Mouse (Mus musculus) cerebellum, postnatal 4 days (tissue): ENCODE data around the gene Atp2b1.

Experiments
- DNase-seq, 2 experiments: peaks; one replicate each; pipeline ENCODE4 v3.0.0; 2022; ENCODE audit warnings: low spot score in 2 of 2, mixed read lengths in 1 of 2

Atp2b1 gene

GRCm38 (mm10) chr10:99029844-99030243, 115.6 kb downstream of the Atp2b1 start:
- DNase-seq = no peak

- no peak for DNase-seq
These were observed 119.9 kb downstream of the Atp2b1 start for GRCm38 (mm10) chr10:99033830-99034828.

DNA sequence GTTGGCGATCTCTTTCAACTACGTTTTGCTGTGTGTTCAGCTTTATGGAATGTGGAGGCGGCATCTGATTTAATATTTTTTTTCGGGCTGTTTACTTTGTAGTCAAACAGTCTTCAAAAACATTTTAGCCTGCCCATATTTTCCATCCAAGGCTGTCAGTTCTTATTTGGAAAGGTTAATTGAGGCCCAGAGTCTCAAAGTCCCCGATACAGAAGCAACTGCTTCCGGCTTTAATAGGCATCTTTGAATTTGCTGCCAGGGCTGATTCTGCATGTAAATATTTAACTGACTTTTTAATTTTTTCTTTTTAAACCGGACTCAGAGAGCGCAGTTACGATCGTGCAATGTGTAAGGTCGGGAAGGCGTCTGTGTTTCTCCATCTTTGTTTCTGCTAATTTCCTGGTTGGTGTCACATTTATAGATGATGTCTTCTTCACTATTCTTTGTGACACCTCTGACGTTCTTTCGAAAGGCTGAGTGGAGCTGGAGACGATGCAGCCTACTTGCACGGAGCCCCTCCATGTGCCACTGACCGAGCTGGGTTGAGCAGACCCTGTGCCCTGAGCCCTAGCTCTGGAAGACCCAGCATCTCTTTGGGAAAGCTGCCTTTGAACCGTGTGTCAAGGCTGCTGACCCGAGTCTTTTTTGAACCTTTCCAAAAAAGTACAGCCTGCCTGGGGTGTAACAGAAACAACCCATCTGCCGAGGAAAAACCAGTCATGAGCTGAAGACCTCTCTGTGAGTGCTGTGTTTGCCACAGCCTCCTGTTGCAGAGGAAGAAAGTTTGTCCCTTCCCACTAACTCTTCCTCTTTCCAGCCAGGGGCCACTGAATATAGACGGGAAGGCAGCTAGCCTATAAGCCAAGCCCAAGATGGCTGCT, 123.2 kb downstream of the Atp2b1 start:
- DNase-seq = no peak

DNA sequence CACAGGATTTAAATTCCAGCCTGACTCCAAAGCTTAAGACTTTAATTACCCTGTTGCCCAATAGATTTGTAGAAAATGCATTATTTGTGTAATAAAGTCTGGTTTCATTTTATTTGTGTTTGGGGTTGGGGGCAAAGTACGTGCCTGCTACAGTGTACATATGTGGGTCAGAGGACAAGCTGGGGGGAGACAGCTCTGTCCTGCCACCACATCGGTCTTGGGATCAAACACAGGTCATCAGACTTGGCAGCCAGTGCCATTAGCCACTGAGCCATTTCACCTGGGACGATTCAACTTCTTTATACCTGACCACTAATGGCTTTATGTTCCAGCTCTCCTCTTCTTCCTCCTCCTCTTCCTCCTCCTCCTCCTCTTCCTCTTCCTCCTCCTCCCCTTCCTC, 124.7 kb downstream of the Atp2b1 start:
- DNase-seq = no peak

DNA sequence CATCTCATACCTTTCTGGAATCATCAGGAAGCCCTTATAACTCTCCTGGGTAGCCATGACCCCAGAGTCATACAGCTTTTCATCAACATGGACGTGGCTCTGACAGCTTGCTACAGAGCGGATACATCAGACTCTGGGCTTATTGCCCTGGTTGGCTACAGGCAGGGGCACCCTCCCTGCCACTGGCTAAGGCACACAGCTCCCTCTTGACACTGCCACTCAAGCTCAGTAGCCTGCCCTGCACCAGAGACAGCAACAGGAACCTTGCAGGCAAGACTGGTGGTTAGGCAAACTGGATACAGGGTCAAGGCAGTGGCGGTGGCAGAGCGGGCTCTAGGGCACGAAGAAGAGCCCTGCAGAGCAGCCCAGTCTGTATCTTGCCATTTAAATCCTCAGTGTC, 126.0 kb downstream of the Atp2b1 start:
- DNase-seq = no peak

DNA sequence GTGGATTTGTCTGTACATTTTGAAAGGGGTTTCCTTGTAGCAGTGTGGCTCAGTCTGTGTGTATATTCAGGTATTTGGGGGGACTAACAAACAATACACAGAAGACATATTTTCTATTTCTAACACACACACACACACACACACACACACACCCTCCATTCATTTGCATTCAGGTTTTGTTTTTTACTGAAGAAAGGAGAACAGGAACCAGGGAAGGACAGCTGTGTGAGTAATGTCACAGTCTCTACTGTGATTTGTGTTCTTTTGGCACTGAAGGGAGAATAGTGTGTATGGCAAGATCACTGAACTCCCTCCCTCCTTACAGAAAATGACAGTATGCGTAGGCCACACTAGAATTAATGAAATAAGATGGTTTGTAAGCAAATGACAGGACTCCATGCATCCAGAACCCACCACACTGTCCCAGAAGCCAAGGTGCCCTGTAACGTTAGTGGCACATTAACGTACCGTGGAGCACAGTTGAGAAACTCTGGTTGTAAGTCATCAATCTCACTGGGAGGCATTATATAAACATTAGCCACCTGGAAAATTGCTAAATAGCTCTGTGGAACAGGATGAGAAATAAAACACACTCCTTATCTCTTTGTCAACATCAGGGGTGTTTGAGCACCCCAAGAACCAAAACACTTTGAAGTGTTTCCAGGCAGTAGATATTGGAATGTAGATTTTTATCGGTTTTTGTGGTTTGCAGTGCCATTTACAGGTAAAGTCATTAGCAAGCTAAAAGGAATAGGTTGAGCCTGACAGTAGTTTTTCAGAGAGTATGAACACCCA, 132.7 kb downstream of the Atp2b1 start:
- DNase-seq = no peak

- DNase-seq = no peak
These were observed 133.3 kb downstream of the Atp2b1 start for GRCm38 (mm10) chr10:99047551-99047940.

DNA sequence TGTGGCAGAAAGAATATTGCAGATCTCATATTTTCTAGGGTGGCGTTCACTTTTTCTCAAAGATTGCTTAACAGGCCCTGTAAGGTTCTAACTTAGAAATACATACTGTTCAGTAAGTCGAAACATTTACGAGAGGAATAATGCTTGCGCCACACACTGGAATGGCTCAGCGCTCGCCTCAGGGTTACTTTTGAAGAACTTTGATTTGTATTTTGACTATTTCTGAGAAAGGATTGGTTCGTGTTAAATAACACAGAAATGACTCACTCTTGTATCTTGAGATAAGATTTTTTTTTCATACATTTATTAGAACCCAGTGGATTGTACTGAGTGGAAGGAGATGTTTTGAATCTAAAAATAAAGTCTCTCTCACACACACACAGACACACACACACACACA, 135.9 kb downstream of the Atp2b1 start:
- DNase-seq = no peak

GRCm38 (mm10) chr10:99053111-99053510, 138.9 kb downstream of the Atp2b1 start:
- no peak for DNase-seq

DNA sequence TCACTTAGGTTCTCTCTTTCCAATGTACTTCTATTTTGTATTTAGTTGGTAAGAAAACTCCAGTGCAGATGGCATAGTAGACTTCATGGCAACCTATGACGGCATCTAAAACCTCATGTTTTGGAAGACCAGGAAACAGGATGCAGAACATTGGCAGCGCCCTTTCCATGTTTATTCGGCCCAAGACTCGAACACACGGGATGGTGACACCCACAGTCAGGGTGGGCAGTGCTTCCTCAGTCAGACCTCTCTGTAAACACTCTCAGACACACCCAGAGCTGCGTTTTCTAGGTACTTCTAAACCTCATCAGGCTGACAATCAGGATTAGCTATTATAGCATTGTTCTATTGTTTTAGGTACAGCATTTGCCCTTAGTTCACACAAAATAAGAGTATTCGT, 146.4 kb downstream of the Atp2b1 start:
- DNase-seq = no peak

DNA sequence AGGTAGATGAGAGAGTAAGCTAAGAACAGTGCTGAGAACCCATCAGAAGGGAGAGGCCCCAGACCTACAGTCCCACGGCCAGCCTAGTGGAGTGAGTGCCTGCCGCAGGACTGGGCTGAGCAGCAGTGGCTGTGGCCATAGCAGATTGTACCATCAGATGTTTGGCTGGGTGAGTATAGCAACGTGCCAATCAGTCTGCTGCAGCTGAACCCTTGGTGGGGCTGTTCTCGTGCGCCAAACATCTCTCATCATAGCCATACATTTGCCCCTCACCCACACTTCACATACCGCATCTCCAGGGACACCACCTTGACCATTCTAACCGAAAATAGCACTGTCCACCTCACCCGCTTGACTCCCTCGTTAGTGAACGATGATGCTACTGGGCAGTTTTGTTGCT, 147.2 kb downstream of the Atp2b1 start:
- DNase-seq = no peak

- no peak for DNase-seq
These were observed 148.3 kb downstream of the Atp2b1 start for GRCm38 (mm10) chr10:99062546-99062945.
